Comparison of ENCODE assay signal across 1 mouse cellular context in the genomic region with DNA sequence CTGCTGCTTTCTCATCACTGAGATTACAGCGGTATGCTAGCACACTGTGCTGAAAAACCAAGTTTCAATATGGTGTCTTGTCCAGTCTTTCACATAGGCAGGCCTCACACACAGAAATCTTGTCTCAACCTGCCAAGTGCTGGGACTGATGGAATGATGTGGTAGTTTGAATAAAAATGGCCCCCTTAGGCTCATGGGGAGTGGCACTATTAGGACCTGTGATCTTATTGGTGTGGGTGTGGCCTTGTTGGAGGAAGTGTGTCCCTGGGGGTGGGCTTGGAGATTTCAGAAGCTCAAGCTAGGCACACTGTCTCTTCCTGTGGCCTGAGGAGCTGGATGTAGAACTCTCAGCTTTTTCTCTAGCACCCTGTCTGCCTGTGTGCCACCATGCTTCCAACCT.
TF ChIP-seq lines count a peak whose summit lies in the region.

No protein-coding gene starts in this region.

TF ChIP-seq in CH12.LX, 34 proteins besides CTCF, POLR2A, EP300 and RAD21 (continued from another document):
- TF ChIP-seq KAT2A (IDR thresholded peaks at IDR 0.05; ENCODE audit: insufficient replicate concordance, low read length) (no peak), JUN (IDR thresholded peaks at IDR 0.05; ENCODE audit: insufficient read depth, low read depth, low read length) (no peak), TBP (conservative IDR thresholded peaks at IDR 0.05; ENCODE audit: low read depth, low read length) (no peak), SMC3 (IDR thresholded peaks at IDR 0.05; ENCODE audit: low read depth, low read length) (no peak), CHD2 (IDR thresholded peaks at IDR 0.05; ENCODE audit: low read length) (no peak)
